Mouse (Mus musculus) G1E-ER4 (cell line): ENCODE results near the gene Tmc5. TPM values are rescaled to one million over a fixed set of nuclear protein-coding genes. Genes with fewer than 3 reads are reported as not detected.

Source experiments
- GATA1 ChIP-seq: IDR thresholded peaks from one replicate; pipeline ENCODE4 v1.8.0; 2012; ENCODE audit warnings: low read length, inconsistent platforms
- polyA plus RNA-seq: library from polyadenylated mRNA; stranded (reverse); fragments of >175 nt; gene quantifications from 2 replicates; pipeline ENCODE4 v1.2.3, GENCODE M21; 2012

The Tmc5 gene
- polyA plus RNA-seq, 1 experiment, result not detected

DNA sequence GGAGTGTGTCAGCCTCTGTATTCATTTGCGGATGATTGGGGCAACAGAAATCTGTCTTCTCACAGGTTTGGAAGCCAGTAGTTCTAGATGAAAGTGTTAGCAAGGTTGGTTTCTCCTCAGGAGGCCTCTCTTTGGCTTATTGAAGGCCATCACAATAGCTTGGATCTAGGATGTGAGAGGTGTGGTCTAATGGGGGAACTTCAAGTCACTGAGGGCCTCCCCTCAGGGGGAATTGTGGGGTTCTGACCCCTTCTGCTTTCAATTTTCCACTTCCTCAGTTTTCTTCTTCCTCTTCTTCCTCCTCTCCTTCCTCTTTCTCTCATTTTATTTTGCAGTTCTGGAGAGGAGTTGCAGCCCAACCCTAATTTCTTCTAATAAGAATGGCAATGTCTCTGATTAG is 49.1 kb downstream of the Tmc5 start:
- TF ChIP-seq GATA1, result no peak

DNA sequence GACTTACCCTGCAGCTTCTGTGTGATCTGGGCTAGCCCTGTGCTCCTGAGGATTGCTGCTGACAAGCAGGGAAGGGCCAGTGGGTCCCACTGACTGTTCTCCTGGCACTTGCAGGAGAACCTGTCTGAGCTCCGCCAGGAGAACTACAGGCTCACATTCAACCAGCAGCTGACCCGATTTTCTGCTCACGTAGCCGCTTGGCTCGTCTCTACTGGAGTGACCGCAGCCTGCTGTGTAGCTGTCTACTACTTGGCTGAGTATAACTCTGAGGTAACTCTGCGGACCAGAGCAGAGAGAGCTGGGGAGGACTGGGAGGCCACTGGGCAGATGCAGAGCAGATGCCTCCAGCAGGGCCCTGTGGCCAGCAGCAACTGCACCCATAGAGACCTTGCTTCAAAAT is 52.2 kb downstream of the Tmc5 start:
- TF ChIP-seq GATA1, result no peak

DNA sequence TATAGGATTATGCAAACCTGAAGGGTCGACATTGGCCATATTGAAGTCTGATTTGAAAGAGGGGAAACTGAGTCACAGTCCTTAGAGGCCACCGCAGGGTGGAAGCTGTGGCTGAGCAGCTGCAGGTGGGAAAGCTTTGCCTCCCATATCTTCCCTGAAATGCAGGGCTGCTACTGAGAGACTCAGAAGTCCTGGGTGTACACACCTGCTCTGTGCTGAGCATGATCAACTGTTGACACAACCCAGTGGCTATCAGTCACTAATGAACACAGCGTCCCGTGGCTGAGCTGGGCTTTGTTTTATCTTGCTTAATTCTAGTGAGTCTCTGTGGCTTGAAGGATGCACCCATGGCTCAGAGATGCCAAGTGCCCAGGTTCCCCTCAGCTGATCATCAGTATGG is 53.0 kb downstream of the Tmc5 start:
- TF ChIP-seq GATA1, result no peak

DNA sequence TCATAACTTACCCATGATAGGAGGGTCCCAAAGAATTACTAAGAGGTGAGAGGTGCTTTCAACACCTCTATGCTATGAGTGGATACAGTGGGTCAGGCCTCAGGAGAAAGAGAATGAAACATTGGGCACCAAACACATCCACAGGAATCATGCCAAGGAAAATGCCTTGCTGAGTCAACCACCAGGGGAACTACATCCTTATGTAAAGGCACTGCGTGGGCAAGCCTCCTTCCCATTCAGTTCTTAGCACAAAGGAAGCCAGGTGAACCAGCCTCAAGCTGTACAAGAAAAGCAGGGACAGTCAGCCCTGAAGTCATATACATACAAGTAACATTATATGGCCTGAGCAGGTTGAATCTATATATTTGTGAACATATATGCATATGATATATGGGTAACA is 53.8 kb downstream of the Tmc5 start:
- TF ChIP-seq GATA1, result no peak

DNA sequence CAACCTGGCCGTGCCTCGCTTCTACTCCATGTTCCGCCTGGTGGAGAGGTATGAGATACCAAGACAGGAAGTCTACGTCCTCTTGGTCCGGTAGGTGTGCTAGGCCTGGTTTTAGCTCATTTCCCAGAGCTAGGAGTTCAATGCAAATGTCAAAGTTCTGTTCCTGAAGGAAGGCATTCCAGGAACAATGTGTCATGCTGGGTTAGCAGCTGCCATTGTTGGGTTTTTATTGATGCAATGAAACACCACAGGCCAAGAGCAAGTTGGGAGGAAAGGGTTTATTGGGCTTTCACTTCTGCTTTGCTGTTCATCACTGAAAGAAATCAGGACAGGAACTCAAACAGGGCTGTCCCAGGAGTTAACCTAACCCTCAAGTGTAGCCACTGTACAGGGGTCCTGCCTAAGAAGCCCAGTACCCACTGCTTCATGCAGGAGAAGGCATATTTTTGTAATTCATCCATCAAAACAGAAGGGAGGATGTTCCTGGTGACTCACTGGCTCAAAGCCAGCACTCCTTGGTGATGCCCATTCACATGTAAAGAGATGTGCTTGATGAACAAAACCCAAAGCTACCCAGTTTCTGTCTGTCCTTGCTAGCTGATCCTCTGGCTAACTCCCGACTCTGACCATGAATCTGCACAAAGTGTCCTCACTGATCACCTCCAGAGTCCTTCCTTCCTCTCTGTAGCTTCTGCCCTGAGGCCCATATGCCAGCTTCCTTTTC is 55.6 kb downstream of the Tmc5 start:
- TF ChIP-seq GATA1, result no peak

DNA sequence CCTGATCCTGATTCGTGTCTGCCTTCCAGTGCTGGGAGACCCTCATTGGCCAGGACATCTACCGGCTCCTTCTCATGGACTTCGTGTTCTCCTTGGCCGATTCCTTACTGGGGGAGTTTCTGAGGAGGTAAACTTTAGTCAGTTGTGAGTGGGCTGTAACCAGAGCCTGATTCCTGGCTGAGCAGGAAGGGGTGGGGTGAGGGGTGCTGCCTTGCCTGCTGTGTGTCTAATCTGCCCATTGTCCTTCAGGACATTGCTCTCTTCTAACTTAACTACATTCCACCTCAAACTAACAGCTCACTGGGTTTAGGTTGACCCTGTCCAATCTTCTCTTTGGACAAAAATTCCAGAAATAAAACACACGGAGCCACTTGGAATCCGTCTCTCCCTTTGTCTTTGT is 59.6 kb downstream of the Tmc5 start:
- TF ChIP-seq GATA1, result no peak

DNA sequence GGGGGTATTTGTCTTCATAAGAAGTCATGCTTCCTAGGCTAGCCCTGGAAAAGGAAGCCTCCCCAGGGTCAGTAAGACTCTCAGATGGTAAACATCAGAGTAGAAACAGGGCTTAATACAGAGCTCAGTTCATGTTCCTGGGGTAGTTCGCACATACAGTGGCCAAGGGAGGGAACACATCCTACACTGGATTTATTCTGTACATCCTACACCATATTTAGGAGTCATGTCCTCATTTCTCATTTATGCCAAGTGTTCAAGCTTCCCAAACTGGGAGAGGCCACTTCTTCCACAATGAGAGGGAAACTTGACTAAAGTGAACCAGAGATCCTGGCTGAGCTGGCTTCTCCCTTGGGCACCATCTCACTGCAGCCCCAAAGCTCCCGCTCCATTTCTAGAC is 70.7 kb downstream of the Tmc5 start:
- no peak for TF ChIP-seq GATA1

DNA sequence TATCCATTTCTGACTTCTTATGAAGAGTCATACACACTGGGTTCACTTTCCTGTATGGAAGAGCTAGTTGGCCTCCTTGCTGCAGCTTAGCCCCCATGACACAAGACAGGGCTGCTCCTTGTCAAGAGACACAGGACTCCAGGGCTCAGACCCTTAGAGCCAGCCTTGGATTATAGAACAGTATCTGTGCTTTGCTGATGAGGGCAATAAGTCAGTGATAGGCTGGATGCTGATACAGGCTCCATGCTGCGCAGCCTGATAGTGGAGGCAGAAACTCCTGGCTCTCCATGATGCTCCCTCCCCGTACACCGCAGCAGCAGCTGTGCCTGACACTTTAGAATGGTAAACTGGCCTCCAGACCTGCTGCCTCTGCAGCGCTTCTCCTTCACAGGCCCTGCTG is 73.0 kb downstream of the Tmc5 start:
- TF ChIP-seq GATA1, result no peak

DNA sequence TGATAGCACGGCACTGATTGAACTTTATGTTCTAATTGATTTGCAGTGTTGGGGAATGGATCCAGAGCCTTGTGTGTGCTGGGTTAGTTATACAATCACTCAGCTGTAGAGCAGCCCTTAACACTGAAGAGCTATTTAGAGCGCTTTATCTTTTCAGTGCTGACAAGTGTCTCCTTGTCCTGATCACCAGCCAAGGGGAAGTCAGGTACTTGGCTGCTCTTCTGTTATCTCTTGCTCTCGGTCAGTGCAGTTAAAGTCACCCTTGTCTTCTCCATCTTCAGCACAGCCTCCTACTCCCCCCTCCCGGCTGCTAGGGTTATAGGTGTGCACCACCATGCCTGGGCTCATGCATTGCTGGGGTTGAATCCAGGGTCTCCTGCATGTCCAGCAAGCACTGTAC is 79.7 kb downstream of the Tmc5 start:
- no peak for TF ChIP-seq GATA1

DNA sequence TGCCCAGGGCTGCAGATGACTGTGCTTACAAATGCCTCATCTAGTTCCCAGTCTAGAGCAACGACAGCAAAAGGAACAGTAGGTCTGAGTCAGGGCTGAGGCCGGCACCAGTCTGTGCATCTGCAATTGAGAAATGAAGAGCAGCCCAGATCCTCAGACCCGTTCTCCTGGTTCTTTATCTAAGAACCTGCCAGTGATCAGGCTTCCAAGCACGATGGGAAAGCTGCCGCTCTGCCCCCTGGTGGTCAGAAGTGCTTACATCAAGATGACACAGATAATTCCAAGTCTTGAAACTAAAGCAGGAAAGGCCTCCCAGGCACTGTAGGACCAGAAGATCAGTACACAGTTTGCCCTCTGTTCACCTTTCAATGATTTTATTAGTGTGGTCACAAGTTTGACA is 91.1 kb downstream of the Tmc5 start:
- no peak for TF ChIP-seq GATA1

DNA sequence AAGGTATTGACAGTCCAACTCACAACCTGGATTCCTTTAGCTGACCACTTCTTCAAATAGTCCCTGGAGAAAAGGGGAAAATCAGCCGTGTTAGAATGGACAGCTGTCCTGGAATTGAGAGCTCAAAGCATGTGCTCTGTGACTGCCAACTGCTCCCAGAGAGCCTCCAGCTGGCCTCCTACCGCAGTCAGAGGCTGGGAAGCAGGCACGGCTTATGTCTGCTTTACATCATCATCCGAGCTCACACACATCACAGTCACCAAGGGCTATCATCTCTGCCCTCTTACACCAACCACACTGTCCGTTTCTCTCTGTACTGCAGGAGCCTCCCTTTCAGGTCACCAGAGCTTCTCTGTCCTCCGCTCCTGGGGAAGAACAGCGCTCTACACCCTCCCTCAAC is 92.0 kb downstream of the Tmc5 start:
- no peak for TF ChIP-seq GATA1

DNA sequence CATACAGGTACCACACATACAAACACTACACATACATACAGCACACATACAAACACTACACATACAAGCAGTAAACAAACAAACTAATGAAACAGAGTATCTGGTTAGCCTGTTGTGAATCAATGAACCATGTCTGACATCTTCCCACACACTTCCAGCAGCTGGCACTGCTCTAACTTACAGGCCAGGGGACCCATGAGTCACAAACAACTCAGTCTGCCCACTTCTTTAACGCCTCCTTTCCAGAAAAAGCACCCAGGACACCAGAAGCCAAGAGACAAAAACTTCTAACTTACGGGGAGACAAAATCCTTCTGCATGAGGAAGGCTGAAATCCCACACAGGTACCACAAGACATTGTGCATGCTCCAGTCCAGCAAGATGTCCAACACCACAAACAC is 94.2 kb downstream of the Tmc5 start:
- TF ChIP-seq GATA1, result no peak

DNA sequence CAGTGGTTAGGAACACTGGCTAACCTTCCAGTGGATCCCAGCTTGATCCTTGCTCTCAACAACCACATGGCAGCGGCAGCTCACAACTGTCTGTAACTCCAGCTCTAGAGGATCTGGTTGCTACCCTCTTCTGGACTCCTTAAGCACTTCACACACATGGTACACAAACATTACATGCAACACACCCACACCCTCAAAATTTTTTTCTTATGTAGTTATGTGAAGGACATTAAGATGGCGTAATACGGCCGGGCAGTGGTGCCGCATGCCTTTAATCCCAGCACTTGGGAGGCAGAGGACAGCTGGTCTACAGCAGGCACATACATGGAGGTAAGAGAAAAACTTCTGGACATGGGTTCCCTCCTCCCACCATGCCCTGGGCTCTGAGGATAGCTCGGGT is 99.0 kb downstream of the Tmc5 start:
- TF ChIP-seq GATA1, result no peak

DNA sequence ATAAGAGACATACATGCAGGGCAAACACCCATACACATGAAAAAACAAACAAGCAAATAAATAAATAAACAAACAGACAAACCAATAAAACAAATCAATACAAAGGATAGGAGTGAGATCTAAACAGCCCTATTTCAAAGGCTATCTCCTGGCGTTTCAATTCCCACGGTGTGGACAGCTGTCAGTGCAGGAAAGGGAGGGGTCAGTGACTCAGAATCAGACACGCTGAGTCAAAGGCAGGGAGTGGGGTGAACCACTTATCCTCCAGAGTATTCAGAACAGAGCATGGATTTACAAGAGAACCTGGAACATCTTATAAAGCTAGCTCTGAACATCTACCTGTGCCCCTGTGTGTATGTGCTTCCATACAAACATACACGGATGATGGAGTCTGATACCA is 100.1 kb downstream of the Tmc5 start:
- no peak for TF ChIP-seq GATA1

DNA sequence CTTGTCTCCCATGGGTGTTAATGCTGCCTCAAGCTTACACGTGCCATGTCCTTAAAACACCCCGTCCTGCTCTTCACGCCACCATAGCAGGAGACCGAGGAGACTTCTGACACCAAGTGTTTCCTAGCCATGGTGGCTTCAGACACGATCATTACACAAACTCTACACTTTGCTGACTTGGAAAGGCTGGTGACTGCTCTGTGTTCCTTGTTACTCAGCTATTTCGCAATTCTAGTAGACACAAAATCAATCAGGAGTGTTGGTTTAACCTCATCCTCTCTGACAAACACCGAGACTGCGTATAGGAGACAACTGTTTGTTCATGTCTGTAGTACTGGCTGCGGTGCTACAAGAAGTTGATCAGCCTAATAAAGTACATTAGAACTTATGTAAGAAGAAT is 101.8 kb downstream of the Tmc5 start:
- TF ChIP-seq GATA1, result no peak

DNA sequence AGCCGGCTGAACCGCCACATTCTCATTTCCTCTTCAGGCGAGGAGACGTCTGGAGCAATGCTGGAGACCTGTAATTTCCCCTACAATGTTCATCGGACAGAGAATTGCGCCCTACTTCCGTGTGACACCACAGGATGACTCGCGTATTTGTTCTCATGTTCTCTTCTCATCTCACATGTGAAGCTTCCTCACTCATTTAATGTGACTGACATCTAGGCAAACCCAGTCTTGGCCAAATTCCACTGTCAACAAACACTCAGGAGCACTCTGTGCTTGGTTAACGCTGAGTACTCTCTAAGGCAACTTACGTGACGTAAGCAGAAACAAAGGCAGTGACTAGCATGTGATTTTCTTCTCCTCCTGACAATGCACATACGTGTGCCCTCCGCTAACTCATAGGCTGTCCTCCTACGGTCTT is 106.1 kb downstream of the Tmc5 start:
- no peak for TF ChIP-seq GATA1

DNA sequence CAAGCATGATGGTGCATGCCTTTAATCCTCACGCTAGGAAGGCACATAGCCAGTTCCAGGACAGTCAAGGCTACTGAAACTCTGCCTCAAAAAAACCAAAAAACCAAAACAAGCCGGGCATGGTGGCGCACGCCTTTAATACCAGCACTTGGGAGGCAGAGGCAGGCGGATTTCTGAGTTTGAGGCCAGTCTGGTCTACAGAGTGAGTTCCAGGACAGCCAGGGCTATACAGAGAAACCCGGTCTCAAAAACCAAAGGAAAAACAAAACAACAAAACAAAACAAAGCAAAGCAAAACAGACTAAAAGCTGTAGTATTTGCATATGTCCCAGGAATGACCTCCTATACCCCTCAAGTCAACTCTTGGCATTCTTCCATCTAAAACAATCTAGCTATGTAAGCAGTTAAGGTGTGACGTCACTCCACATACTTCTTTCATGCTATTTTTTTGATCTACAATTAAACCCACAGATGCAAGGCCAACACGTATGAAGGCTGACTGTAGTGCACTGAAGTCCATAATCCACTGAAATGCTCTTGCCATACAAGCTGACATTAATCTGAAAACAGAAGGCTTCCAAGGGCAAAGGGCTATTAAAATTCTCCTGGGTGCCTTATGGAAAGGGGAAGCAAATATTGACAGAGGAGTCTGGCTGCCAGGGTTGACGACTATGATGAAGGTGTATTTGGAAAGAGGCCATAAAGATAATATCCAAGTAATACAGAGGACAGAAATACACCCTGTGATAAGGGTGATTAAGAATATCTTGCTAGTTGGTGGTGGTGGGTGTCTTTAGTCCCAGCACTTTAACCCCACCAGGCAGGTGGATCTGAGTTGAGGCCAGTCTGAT is 107.1 kb downstream of the Tmc5 start:
- no peak for TF ChIP-seq GATA1
